In the genomic region with DNA sequence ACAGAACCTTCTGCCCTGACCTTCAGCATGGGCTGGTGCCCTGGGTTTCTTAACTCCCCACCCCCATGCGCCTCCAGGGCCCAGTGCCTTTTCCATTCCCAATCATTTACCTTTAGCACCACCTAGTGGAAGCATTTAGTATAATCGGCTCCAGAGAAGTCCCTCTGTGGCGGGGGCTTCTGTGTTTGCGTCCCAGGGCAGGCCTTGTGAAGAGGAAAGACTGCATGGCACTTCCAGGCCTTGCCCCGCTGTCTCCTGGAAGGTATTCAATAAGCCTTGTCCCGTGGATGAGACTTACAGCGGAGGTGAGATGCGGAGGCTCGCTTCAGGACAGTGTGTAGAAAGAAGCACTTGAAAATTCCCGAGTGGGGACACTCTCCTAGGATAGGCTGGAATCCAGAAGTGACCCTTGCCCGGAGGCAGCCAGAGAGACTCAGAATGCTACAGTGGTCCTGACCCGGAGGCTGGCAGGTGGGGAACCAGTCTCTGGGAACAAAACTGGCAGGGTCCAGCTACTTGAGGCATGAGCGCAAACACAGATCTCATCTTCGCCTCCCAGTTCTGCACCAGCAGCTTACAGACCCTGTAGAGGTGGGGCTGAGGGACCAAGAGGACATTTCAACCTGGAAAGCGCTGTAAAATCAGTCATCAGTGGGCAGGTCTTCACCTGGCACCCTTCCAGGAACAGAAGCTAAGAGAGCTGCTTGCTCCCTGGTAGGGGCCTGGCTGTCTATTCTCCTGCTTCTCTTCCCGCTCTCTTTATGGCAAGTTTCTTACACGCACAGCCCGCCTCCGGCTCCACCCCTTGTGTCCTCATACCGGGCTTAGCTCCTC, we compare ENCODE assay signal across 7 mouse cellular contexts. TPM values are rescaled to one million over a fixed set of nuclear protein-coding genes. Genes with fewer than 3 reads are reported as not detected.
DNase-seq lines count a peak whose midpoint lies in the region; ATAC-seq lines count a peak whose summit lies in the region.

No protein-coding gene starts in this region.

- H3K27ac ChIP-seq in intestine, embryonic 14.5 days (ENCODE audit: low read depth): no peak overlapping the region

- no peaks in the 10 kb centered on the region for H3K9me3 ChIP-seq in intestine, embryonic 14.5 days (ENCODE audit: control insufficient read depth, low read length)

- intact Hi-C loops in gastrocnemius, postnatal 14 days (cut with DNase I; ENCODE audit: low total_unique reads): loop anchor here (5.0 kb wide), 1 partner anchor 311 kb away; no protein-coding TSS in a partner anchor
- intact Hi-C loops in left cerebral cortex, postnatal 14 days (cut with DNase I): loop anchor here (5.0 to 10.0 kb wide), 4 partner anchors 131 to 704 kb away; no protein-coding TSS in a partner anchor

- no peaks in the 10 kb centered on the region; the same call in 1 of the 2 replicates for H3K27me3 ChIP-seq in intestine, embryonic 14.5 days (replicated peaks; ENCODE audit: control insufficient read depth, insufficient read depth, low read length)

- WGBS in intestine, embryonic 14.5 days: 32% methylated on average over 20 of the region's 20 CpGs

- H3K4me2 ChIP-seq in intestine, embryonic 14.5 days (ENCODE audit: low read length): peak overlapping the region; percentile 6; the same call in 1 of the 2 replicates

- peaks cover 10% of the 10 kb centered on the region for H3K4me1 ChIP-seq in intestine, embryonic 14.5 days (replicated peaks; ENCODE audit: control insufficient read depth, insufficient read depth, low read length)

- H3K4me3 ChIP-seq in intestine, embryonic 14.5 days (ENCODE audit: low read depth, low read length): no peak overlapping the region

- H3K9ac ChIP-seq in intestine, embryonic 14.5 days (ENCODE audit: low read length): no peak overlapping the region

- peak; percentile 81 for DNase-seq in adrenal gland, postnatal 14 days
- DNase-seq in embryo, embryonic 11 days: peak; percentile 92
- DNase-seq in gastrocnemius, postnatal 14 days: peak; percentile 58
- DNase-seq in intestine, embryonic 14.5 days (ENCODE audit: low spot score): peak; percentile 76
- DNase-seq in left cerebral cortex, postnatal 14 days (ENCODE audit: low spot score in 2 of 2): peak; percentile 71 to 74
- DNase-seq in right cerebral cortex, postnatal 4 days: peak; percentile 53

- H3K36me3 ChIP-seq in intestine, embryonic 14.5 days (ENCODE audit: control insufficient read depth, insufficient read depth, low read length): no peaks in the 10 kb centered on the region

- peak; percentile 73 for ATAC-seq in intestine, embryonic 14.5 days (replicated peaks; ENCODE audit: low FRiP score, low TSS enrichment, low read depth)
- ATAC-seq in megakaryocyte-erythroid progenitor cell, adult 5-6 weeks (replicated peaks; ENCODE audit: low FRiP score, low TSS enrichment, poor library complexity, severe bottlenecking): peak; percentile 88

RNA-seq across cellular contexts. Expression of a gene that starts 7.7 kb away (rescaled TPM):
- 6.6 and 7.1 TPM in 2 replicates for total RNA-seq in adrenal gland, postnatal 14 days (2021)
- 1 to 10 TPM; 3.6 to 5.1 TPM for total RNA-seq in gastrocnemius, postnatal 14 days (2021)
- polyA plus RNA-seq in intestine, embryonic 14.5 days (2014; fragmentation: Nextera tagmentation; extraction: Ambion mirVana): 12.6 and 15.3 TPM in 2 replicates
- 10 to 100 TPM; 53.9 to 56.3 TPM for total RNA-seq in left cerebral cortex, postnatal 14 days (2021)
- 9.5 and 18.0 TPM in 2 replicates for total RNA-seq in megakaryocyte-erythroid progenitor cell, adult 5-6 weeks (2014; fragmentation: Nextera tagmentation)
- 9.2 and 9.5 TPM in 2 replicates for total RNA-seq in megakaryocyte-erythroid progenitor cell, adult 5-6 weeks (2017)

RNA-seq across cellular contexts. Expression of a gene that starts 8.2 kb away (rescaled TPM):
- total RNA-seq in adrenal gland, postnatal 14 days (2021): 7.1 and 8.4 TPM in 2 replicates
- 1 to 10 TPM; 2.8 to 3.2 TPM for total RNA-seq in gastrocnemius, postnatal 14 days (2021)
- 5.1 and 6.0 TPM in 2 replicates for polyA plus RNA-seq in intestine, embryonic 14.5 days (2014; fragmentation: Nextera tagmentation; extraction: Ambion mirVana)
- total RNA-seq in left cerebral cortex, postnatal 14 days (2021): not detected
- 0.37 and 1.7 TPM in 2 replicates for total RNA-seq in megakaryocyte-erythroid progenitor cell, adult 5-6 weeks (2014; fragmentation: Nextera tagmentation)
- not detected in 2 replicates for total RNA-seq in megakaryocyte-erythroid progenitor cell, adult 5-6 weeks (2017)

RNA-seq across cellular contexts. Expression of a gene that starts 45.0 kb away (rescaled TPM):
- total RNA-seq in adrenal gland, postnatal 14 days (2021): 344 and 362 TPM in 2 replicates
- 10 to 100 TPM; 24.9 to 33.5 TPM for total RNA-seq in gastrocnemius, postnatal 14 days (2021)
- polyA plus RNA-seq in intestine, embryonic 14.5 days (2014; fragmentation: Nextera tagmentation; extraction: Ambion mirVana): 95.1 and 107 TPM in 2 replicates
- total RNA-seq in left cerebral cortex, postnatal 14 days (2021): 1 to 10 TPM; 2.4 to 2.8 TPM
- 68.3 and 109 TPM in 2 replicates for total RNA-seq in megakaryocyte-erythroid progenitor cell, adult 5-6 weeks (2014; fragmentation: Nextera tagmentation)
- total RNA-seq in megakaryocyte-erythroid progenitor cell, adult 5-6 weeks (2017): 22.8 and 35.7 TPM in 2 replicates

RNA-seq across cellular contexts. Expression of a gene that starts 45.2 kb away (rescaled TPM):
- total RNA-seq in adrenal gland, postnatal 14 days (2021): 34.6 and 41.1 TPM in 2 replicates
- total RNA-seq in gastrocnemius, postnatal 14 days (2021): 10 to 100 TPM; 20.4 to 21.9 TPM
- 41.1 and 41.6 TPM in 2 replicates for polyA plus RNA-seq in intestine, embryonic 14.5 days (2014; fragmentation: Nextera tagmentation; extraction: Ambion mirVana)
- total RNA-seq in left cerebral cortex, postnatal 14 days (2021): 10 to 100 TPM; 29.0 to 31.1 TPM
- 21.7 and 28.8 TPM in 2 replicates for total RNA-seq in megakaryocyte-erythroid progenitor cell, adult 5-6 weeks (2014; fragmentation: Nextera tagmentation)
- 17.6 and 24.1 TPM in 2 replicates for total RNA-seq in megakaryocyte-erythroid progenitor cell, adult 5-6 weeks (2017)

RNA-seq across cellular contexts. Expression of a gene that starts 54.0 kb away (rescaled TPM):
- total RNA-seq in adrenal gland, postnatal 14 days (2021): 74.1 and 84.3 TPM in 2 replicates
- total RNA-seq in gastrocnemius, postnatal 14 days (2021): 10 to 100 TPM; 43.9 to 45.1 TPM
- 61.0 and 63.9 TPM in 2 replicates for polyA plus RNA-seq in intestine, embryonic 14.5 days (2014; fragmentation: Nextera tagmentation; extraction: Ambion mirVana)
- 10 to 100 TPM; 75.8 to 77.4 TPM for total RNA-seq in left cerebral cortex, postnatal 14 days (2021)
- total RNA-seq in megakaryocyte-erythroid progenitor cell, adult 5-6 weeks (2014; fragmentation: Nextera tagmentation): 86.5 and 107 TPM in 2 replicates
- total RNA-seq in megakaryocyte-erythroid progenitor cell, adult 5-6 weeks (2017): 123 and 138 TPM in 2 replicates

Comparison
In these comparisons a context has a peak if more than half of its experiments do, and no peak if none do; other contexts are left out.
1. RNA of a gene that starts 45.0 kb away (total RNA-seq): 344 to 362 TPM in adrenal gland, postnatal 14 days, 22.8 to 109 TPM in megakaryocyte-erythroid progenitor cell, adult 5-6 weeks and 24.9 to 33.5 TPM in gastrocnemius, postnatal 14 days; 2.4 to 2.8 TPM in left cerebral cortex, postnatal 14 days; every median in the first group is over 4 times any median in the second.
2. Peak in every context shown above with its lines, with median percentiles within 50 percentile points of each other: DNase-seq.